Mouse (Mus musculus) heart, embryonic 13.5 days (tissue): ENCODE measurements around the gene Cyb561. TPM values are rescaled to one million over a fixed set of nuclear protein-coding genes. Genes with fewer than 3 reads are reported as not detected.

Experiments used
- ATAC-seq: fragments of 200-750 bp; cut with Nextera tagmentation; 2 replicates; pipeline ENCODE4 v1.8.0; 2017; ENCODE audit warnings: moderate TSS enrichment; ENCODE audit not compliant: insufficient number of reproducible peaks, low FRiP score, low TSS enrichment; ENCODE audit errors: extremely low read depth
- H3K27ac ChIP-seq: fragments of 300-500 bp; sonication (generic); replicated peaks from 2 replicates; pipeline ENCODE4 v1.5.1; 2015; ENCODE audit warnings: moderate library complexity, mild to moderate bottlenecking, inconsistent platforms
- H3K27me3 ChIP-seq: fragments of 300-500 bp; sonication (generic); replicated peaks from 2 replicates; pipeline ENCODE4 v1.6.1; 2015; ENCODE audit warnings: mild to moderate bottlenecking, inconsistent platforms
- H3K36me3 ChIP-seq: fragments of 300-500 bp; sonication (generic); 2 replicates; pipeline ENCODE4 v1.6.1; 2015; ENCODE audit warnings: mild to moderate bottlenecking, inconsistent platforms
- H3K4me1 ChIP-seq: fragments of 300-500 bp; sonication (generic); 2 replicates; pipeline ENCODE4 v1.6.1; 2015; ENCODE audit warnings: inconsistent platforms
- H3K4me2 ChIP-seq: fragments of 300-500 bp; sonication (generic); 2 replicates; pipeline ENCODE4 v1.6.1; 2015; ENCODE audit warnings: inconsistent platforms, mild to moderate bottlenecking, moderate library complexity
- H3K4me3 ChIP-seq: fragments of 300-500 bp; sonication (generic); 2 replicates; pipeline ENCODE4 v1.5.1; 2015; ENCODE audit warnings: moderate library complexity, mild to moderate bottlenecking, inconsistent platforms
- H3K9ac ChIP-seq: fragments of 300-500 bp; sonication (generic); 2 replicates; pipeline ENCODE4 v1.6.1; 2015; ENCODE audit warnings: inconsistent platforms, mild to moderate bottlenecking, moderate library complexity
- H3K9me3 ChIP-seq: fragments of 300-500 bp; sonication (generic); 2 replicates; pipeline ENCODE4 v1.6.1; 2016; ENCODE audit warnings: inconsistent platforms
- WGBS: fragments of 180-500 bp; shearing (Covaris S2); methylation state at CpG from one replicate; pipeline ENCODE4 v1.1.7; 2015; ENCODE audit warnings: mixed read lengths; 5-methylcytosine and 5-hydroxymethylcytosine counted together
- polyA plus RNA-seq: library from polyadenylated mRNA; unstranded; fragments of >200 nt; fragmentation: Nextera tagmentation; extraction: Ambion mirVana; gene quantifications from 2 replicates; pipeline ENCODE4 v1.2.1, GENCODE M21; 2015

Gene Cyb561
- polyA plus RNA-seq, 1 experiment from 2014 or later: 5.2 TPM

DNA sequence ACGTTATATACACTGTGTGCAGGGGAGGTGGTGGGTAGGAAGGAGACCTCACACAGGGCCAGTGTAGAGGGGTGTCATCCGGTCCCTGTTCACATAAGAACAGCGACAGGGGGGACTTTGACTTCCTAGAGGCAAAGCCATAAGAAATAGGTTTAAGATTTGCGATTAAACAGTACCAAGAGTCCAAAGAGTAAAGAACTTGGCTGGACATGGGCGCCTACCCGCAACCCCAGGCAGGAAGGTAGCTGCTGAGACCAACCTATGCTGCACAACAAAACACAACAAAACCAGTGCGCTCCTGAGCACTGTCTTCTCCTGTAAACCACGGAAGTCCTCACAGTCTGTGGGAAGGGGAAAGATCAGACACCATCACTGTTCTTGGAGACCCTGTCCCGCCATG is 1.0 kb downstream of the Cyb561 start:
- Histone ChIP-seq H3K4me3 (no peak overlapping the region), H3K9me3 (no peaks in the 10 kb centered on the region), H3K9ac (no peak overlapping the region), H3K4me2 (no peak overlapping the region), H3K27ac (no peak overlapping the region), H3K27me3 (peaks cover 49% of the 10 kb centered on the region), H3K36me3 (no peaks in the 10 kb centered on the region), H3K4me1 (peaks cover 6% of the 10 kb centered on the region; the same call in 1 of the 2 replicates)
- 84% methylated on average over 9 of the region's 9 CpGs for WGBS
- no peak for ATAC-seq

DNA sequence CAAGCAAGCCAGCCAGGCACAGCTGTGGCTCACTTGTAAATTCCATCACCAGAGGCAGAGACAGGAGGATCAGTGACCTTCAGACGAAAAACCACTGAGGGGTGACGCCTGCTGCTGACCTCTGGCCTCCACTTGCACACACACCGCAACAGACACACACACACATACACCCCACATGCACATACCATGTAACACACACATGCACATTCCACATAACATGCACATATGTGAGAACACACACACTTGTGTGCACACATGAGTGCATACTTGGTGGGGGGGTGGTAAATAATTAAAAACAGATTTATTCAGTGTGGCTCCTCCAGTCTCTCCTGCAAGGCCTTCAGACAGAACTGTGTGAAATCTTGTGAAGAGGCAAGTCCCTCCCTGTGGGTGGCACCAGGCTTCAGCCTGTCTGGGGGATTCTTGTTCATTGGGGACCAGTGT is 1.5 kb downstream of the Cyb561 start:
- Histone ChIP-seq H3K9ac (no peak overlapping the region), H3K4me1 (0 out of 2 replicates have a peak, but pooled peaks cover 6% of the 10 kb centered on the region), H3K27ac (no peak overlapping the region), H3K9me3 (no peaks in the 10 kb centered on the region), H3K27me3 (peaks cover 49% of the 10 kb centered on the region), H3K4me2 (no peak overlapping the region), H3K36me3 (no peaks in the 10 kb centered on the region), H3K4me3 (no peak overlapping the region)
- ATAC-seq: no peak
- 63% methylated on average over 3 of the region's 3 CpGs for WGBS

- Histone ChIP-seq H3K4me3 (no peak overlapping the region), H3K4me1 (0 out of 2 replicates have a peak, but pooled peaks cover 6% of the 10 kb centered on the region), H3K9ac (no peak overlapping the region), H3K27ac (no peak overlapping the region), H3K9me3 (no peaks in the 10 kb centered on the region), H3K4me2 (no peak overlapping the region), H3K27me3 (peaks cover 60% of the 10 kb centered on the region), H3K36me3 (no peaks in the 10 kb centered on the region)
- no peak for ATAC-seq
- 50% methylated on average over 4 of the region's 4 CpGs for WGBS
Measured at GRCm38 (mm10) chr11:105950519-105950918, 2.6 kb downstream of the Cyb561 start.

DNA sequence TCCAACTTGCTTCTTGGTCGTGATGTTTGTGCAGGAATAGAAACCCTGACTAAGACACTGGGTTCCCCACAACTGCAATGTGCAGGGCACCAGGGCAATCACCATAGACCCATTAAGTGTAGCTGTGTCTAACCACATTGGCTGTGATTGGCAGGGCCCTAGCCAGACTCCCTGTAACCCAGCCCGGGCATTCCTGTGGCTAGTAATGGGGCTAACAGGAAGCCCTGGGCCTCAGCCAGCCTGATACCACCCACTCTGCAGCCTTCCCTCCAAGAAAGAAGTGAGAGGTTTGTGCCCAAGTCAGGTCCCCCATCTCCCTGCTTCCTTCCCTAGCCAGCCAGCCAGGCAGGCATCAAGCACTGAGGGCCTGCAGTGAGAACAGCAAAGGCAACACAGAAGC is 4.9 kb downstream of the Cyb561 start:
- H3K27ac ChIP-seq: no peak overlapping the region
- H3K9me3 ChIP-seq: no peaks in the 10 kb centered on the region
- no peaks in the 10 kb centered on the region for H3K36me3 ChIP-seq
- H3K4me1 ChIP-seq: peaks cover 22% of the 10 kb centered on the region
- no peak overlapping the region for H3K9ac ChIP-seq
- H3K27me3 ChIP-seq: peaks cover 66% of the 10 kb centered on the region
- no peak overlapping the region for H3K4me2 ChIP-seq
- no peak overlapping the region for H3K4me3 ChIP-seq
- 52% methylated on average over 2 of the region's 2 CpGs for WGBS
- no peak for ATAC-seq

GRCm38 (mm10) chr11:105946694-105947154 is 6.4 kb downstream of the Cyb561 start:
- no peaks in the 10 kb centered on the region for H3K36me3 ChIP-seq
- no peak for ATAC-seq
- WGBS: 39% methylated on average over 11 of the region's 11 CpGs
- no peak overlapping the region for H3K9ac ChIP-seq
- H3K4me3 ChIP-seq: no peak overlapping the region
- no peaks in the 10 kb centered on the region for H3K9me3 ChIP-seq
- H3K27me3 ChIP-seq: peaks cover 66% of the 10 kb centered on the region
- H3K4me1 ChIP-seq: peaks cover 24% of the 10 kb centered on the region
- H3K4me2 ChIP-seq: no peak overlapping the region
- H3K27ac ChIP-seq: no peak overlapping the region

DNA sequence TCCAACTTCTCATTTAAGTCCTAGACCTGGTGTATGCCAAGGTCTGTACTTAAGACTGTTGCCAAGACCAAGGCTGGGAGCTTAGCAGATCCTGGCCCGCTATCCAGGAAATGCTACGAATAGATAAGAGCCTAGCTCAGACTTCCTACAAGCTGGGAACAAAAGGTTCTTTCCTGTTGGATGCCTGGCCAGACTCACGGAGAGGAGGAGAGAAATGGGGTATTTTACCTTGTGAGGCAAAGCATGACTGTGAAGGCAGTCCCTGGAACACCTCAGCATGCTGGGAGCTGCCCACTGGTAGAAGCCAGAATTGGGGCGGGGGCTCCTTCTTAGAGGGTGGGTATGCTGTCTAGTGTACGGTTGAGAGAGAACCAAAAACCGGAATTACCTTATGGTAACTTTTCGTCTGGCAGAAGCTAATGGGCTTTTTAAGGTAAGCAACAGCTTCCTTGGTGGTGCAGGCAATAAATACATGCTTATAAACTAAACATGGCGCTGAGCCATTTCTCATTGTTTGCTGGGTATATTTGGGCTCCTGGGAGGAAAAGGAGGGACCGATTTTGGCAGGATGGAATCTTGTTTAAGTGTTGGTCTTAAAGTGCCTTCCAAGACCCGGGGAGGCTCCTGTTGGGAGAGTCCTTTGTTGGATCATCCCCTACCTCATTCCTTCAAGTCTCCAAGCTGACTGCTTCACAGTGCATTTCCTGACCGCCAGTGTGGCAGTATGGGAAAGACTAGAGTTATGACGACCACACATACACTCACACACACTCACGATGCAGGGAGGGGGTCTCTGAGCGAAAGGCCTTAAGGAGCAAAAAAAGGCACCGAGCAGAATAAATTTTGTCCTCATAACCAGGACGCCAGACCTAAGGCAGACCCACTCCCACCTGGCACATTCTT is 8.1 kb downstream of the Cyb561 start:
- H3K27me3 ChIP-seq: peaks cover 71% of the 10 kb centered on the region
- H3K36me3 ChIP-seq: no peaks in the 10 kb centered on the region
- H3K4me1 ChIP-seq: peaks cover 24% of the 10 kb centered on the region
- WGBS: 65% methylated on average over 16 of the region's 16 CpGs
- H3K4me3 ChIP-seq: peak overlapping the region; percentile 66
- no peak for ATAC-seq
- H3K9me3 ChIP-seq: no peaks in the 10 kb centered on the region
- peak overlapping the region; percentile 66 for H3K27ac ChIP-seq
- peak overlapping the region; percentile 98 for H3K4me2 ChIP-seq
- H3K9ac ChIP-seq: peak overlapping the region; percentile 82

DNA sequence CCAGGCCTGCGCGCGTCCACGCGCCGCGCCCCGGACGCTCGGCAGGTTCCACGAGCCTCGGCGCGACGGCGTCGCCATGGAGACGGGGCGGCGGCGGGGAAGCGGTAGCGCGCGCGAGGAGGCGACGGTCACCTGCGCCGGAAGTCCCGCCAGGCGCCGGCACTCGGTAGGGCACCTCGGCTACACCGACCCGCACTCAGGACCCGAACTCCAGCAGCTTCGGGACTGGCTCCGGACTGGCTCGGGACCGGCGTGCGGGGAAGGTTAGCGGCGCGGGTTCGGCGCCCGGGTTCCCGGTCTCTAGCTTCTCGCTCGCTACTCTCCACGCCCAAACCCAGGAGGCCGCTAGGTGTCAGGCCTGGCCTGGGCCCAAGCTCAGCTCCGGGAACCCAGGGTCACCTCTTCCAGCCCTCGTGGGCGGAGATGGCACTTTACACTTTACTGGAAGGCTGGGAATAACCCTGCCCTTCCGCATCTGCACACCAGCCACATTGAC is 9.0 kb downstream of the Cyb561 start:
- H3K4me2 ChIP-seq: peak overlapping the region; percentile 98
- H3K9me3 ChIP-seq: no peaks in the 10 kb centered on the region
- H3K27ac ChIP-seq: peak overlapping the region; percentile 66
- peaks cover 24% of the 10 kb centered on the region for H3K4me1 ChIP-seq
- H3K36me3 ChIP-seq: no peaks in the 10 kb centered on the region
- H3K27me3 ChIP-seq: peaks cover 71% of the 10 kb centered on the region
- peak overlapping the region; percentile 82 for H3K9ac ChIP-seq
- WGBS: under 1% methylated on average over 52 of the region's 59 CpGs
- peak; percentile 22; the same call in 1 of the 2 replicates for ATAC-seq
- H3K4me3 ChIP-seq: peak overlapping the region; percentile 66

DNA sequence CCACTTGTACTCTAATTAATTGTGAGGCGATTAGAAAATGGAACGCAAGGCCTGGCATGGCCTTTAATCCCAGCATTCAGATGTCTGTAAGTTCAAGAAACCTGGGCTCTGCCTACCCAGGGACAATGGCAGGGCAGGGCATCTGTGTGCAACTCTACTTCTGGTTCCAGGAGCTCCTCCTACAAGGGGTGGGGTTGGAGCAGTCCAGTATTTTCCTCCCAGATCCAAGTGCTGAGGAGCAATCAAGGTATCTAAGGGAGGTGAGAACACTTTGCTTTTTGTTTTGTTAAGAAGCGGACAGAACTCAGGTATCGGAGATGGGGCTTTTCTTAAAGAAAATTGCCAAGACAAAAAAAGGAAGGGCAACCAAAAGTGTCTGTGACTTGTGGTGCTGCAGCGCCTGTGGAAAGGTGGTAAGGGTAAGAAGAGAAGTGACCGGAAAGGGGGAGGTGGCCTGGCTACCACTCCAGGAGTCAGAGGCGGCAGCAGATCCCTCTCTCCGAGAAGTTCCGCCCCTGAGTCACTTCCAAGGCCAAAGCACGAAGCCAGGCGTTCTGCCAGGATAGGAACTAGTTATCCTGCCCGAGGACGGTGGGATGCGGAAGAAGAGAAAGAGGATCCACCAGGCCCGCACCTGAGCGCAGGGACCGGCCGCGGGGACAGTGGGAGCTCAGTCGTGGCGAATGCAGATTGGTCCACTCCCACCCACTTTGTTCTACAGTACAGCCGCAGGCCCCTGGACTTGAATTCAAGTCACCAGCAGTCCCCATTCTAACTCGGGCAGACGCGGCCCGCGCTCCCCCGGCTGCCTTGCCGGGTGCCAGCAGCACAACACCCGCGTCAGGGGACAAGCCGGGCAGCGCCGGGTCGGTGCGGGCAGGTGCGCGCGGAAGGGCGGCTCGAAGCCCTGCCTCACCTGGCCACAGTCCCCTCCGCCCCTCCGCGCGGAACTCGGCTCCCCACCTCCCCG is 9.7 kb downstream of the Cyb561 start:
- H3K4me2 ChIP-seq: peak overlapping the region; percentile 98
- WGBS: 5% methylated on average over 47 of the region's 47 CpGs
- H3K36me3 ChIP-seq: no peaks in the 10 kb centered on the region
- peak overlapping the region; percentile 82 for H3K9ac ChIP-seq
- peaks cover 72% of the 10 kb centered on the region for H3K27me3 ChIP-seq
- H3K4me3 ChIP-seq: peak overlapping the region; percentile 66
- peak overlapping the region; percentile 66 for H3K27ac ChIP-seq
- ATAC-seq: 0 out of 2 replicates have a peak, but pooled peaks have one; percentile 28
- peaks cover 24% of the 10 kb centered on the region for H3K4me1 ChIP-seq
- H3K9me3 ChIP-seq: no peaks in the 10 kb centered on the region

- Histone ChIP-seq H3K27ac (no peak overlapping the region), H3K27me3 (peaks cover 74% of the 10 kb centered on the region), H3K36me3 (no peaks in the 10 kb centered on the region), H3K9me3 (no peaks in the 10 kb centered on the region), H3K4me2 (no peak overlapping the region), H3K4me1 (peaks cover 24% of the 10 kb centered on the region), H3K4me3 (no peak overlapping the region), H3K9ac (no peak overlapping the region)
- ATAC-seq: no peak
- 69% methylated on average over 8 of the region's 8 CpGs for WGBS
Measured at GRCm38 (mm10) chr11:105941973-105942372, 11.2 kb downstream of the Cyb561 start.

DNA sequence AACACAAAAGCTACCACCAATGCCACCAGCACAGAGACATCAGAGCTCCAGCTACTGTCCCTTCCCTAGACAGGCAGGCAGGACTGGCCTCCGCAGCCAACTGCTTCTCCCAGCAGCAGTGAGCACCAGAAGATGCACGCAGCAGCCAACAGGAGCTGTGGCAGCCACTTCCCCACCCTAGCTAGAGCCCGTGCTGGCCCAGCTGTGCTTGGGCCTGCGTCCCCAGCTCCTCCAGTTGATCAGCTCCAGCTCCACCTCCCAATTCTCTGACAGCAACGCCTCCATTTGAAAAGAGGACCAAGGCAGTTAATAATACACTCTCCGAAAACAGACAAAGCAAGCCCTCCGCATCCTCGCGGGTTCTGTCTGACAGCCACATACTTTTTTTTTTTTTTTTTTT is 14.4 kb downstream of the Cyb561 start:
- H3K4me3 ChIP-seq: no peak overlapping the region
- H3K4me1 ChIP-seq: peaks cover 10% of the 10 kb centered on the region
- peaks cover 76% of the 10 kb centered on the region for H3K27me3 ChIP-seq
- H3K36me3 ChIP-seq: no peaks in the 10 kb centered on the region
- no peak overlapping the region for H3K9ac ChIP-seq
- no peak overlapping the region for H3K27ac ChIP-seq
- no peak overlapping the region for H3K4me2 ChIP-seq
- no peak for ATAC-seq
- no peaks in the 10 kb centered on the region for H3K9me3 ChIP-seq
- 63% methylated on average over 9 of the region's 9 CpGs for WGBS

GRCm38 (mm10) chr11:105936974-105937373 is 16.2 kb downstream of the Cyb561 start:
- Histone ChIP-seq H3K4me1 (no peaks in the 10 kb centered on the region), H3K9me3 (no peaks in the 10 kb centered on the region), H3K9ac (no peak overlapping the region), H3K4me3 (no peak overlapping the region), H3K27ac (no peak overlapping the region), H3K4me2 (no peak overlapping the region), H3K27me3 (peaks cover 69% of the 10 kb centered on the region), H3K36me3 (no peaks in the 10 kb centered on the region)
- WGBS: 79% methylated on average over 3 of the region's 3 CpGs
- ATAC-seq: no peak
